Mouse (Mus musculus) hindbrain, embryonic 16.5 days (tissue): ENCODE results near the gene Pxn. TPM values are rescaled to one million over a fixed set of nuclear protein-coding genes. Genes with fewer than 3 reads are reported as not detected.
"Not testable (repeated sequence)": the region's sequence is repeated elsewhere in the genome, so short reads cannot be mapped to it uniquely, and the experiment has no call there.

Experiments used
- ATAC-seq: fragments of 200-750 bp; cut with Nextera tagmentation; 2 replicates; pipeline ENCODE4 v1.8.0; 2017; ENCODE audit warnings: moderate TSS enrichment, moderate library complexity
- H3K27ac ChIP-seq: fragments of 300-500 bp; sonication (generic); 2 replicates; pipeline ENCODE4 v1.5.1; 2014; ENCODE audit warnings: low read depth, mild to moderate bottlenecking, control low read depth, low read length, moderate library complexity
- H3K27me3 ChIP-seq: fragments of 300-500 bp; sonication (generic); replicated peaks from 2 replicates; pipeline ENCODE4 v1.6.1; 2014; ENCODE audit warnings: low read length; ENCODE audit not compliant: control insufficient read depth, insufficient read depth
- H3K36me3 ChIP-seq: fragments of 300-500 bp; sonication (generic); 2 replicates; pipeline ENCODE4 v1.6.1; 2014; ENCODE audit warnings: mild to moderate bottlenecking, low read length, moderate library complexity, mixed read lengths; ENCODE audit not compliant: control insufficient read depth, insufficient read depth
- H3K4me1 ChIP-seq: fragments of 300-500 bp; sonication (generic); 2 replicates; pipeline ENCODE4 v1.6.1; 2014; ENCODE audit warnings: low read depth, low read length; ENCODE audit not compliant: control insufficient read depth, insufficient read depth
- H3K4me2 ChIP-seq: fragments of 300-500 bp; sonication (generic); 2 replicates; pipeline ENCODE4 v1.6.1; 2014; ENCODE audit warnings: mild to moderate bottlenecking, low read length, control low read depth, moderate library complexity
- H3K4me3 ChIP-seq: fragments of 300-500 bp; sonication (generic); 2 replicates; pipeline ENCODE4 v1.5.1; 2014; ENCODE audit warnings: mild to moderate bottlenecking, low read length, control low read depth, moderate library complexity
- H3K9ac ChIP-seq: fragments of 300-500 bp; sonication (generic); 2 replicates; pipeline ENCODE4 v1.6.1; 2014; ENCODE audit warnings: low read depth, mild to moderate bottlenecking, control low read depth, low read length, moderate library complexity
- H3K9me3 ChIP-seq: fragments of 300-500 bp; sonication (generic); 2 replicates; pipeline ENCODE4 v1.6.1; 2014; ENCODE audit warnings: mild to moderate bottlenecking, low read length, moderate library complexity; ENCODE audit not compliant: control insufficient read depth
- WGBS: fragments of 180-500 bp; shearing (Covaris S2); extraction: QIAGEN DNeasy Blood & Tissue Kit; methylation state at CpG from one replicate; pipeline ENCODE4 v1.1.7; 2014; 5-methylcytosine and 5-hydroxymethylcytosine counted together
- polyA plus RNA-seq: library from polyadenylated mRNA; unstranded; fragments of >200 nt; fragmentation: Nextera tagmentation; extraction: Ambion mirVana; gene quantifications from 2 replicates; pipeline ENCODE4 v1.2.1, GENCODE M21; 2015

Pxn gene
- polyA plus RNA-seq, 1 experiment from 2014 or later, result 19.1 TPM

GRCm38 (mm10) chr5:115491771-115492322 lies 14.6 kb upstream of the Pxn start:
- 3% methylated on average over 28 of the region's 28 CpGs for WGBS
- no peaks in the 10 kb centered on the region for H3K36me3 ChIP-seq
- H3K27ac ChIP-seq, result no peak overlapping the region
- H3K4me3 ChIP-seq, result peak overlapping the region; percentile 11
- H3K4me1 ChIP-seq, result peaks cover 13% of the 10 kb centered on the region
- ATAC-seq, result no peak
- H3K9ac ChIP-seq, result peak overlapping the region; percentile 65
- no peaks in the 10 kb centered on the region for H3K27me3 ChIP-seq
- peak overlapping the region; percentile 79 for H3K4me2 ChIP-seq
- H3K9me3 ChIP-seq, result no peaks in the 10 kb centered on the region

DNA sequence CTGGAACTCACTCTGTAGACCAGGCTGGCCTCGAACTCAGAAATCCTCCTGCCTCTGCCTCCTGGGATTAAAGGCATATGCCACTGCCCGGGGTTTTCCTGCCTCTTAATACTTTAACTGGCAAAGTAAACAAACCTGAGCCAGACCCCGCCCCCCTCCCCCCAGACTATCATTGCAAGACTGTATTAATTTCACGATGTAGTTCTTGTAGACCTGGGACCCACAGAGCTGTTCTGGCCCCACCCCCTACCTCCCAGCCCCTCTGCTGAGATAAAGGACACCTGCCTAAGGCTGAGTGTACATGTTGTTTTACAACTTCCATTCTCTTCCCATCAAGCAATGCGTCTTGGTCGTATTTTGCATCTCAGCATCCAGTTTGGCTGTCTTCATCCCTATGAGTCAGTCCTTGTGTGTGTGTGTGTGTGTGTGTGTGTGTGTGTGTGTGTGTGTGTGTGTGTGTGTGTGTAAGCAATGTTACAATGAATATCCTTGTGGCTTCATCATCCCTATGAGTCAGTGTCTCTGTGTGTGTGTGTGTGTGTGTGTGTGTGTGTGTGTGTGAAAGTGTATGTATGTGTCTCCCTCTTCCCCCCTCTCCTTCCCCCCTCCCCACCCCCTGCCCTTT lies 13.7 kb upstream of the Pxn start:
- Histone ChIP-seq H3K4me1 (peaks cover 13% of the 10 kb centered on the region), H3K36me3 (no peaks in the 10 kb centered on the region), H3K27ac (no peak overlapping the region), H3K4me3 (no peak overlapping the region), H3K27me3 (no peaks in the 10 kb centered on the region), H3K4me2 (no peak overlapping the region), H3K9ac (no peak overlapping the region), H3K9me3 (no peaks in the 10 kb centered on the region)
- 76% methylated on average over 6 of the region's 6 CpGs for WGBS
- no peak for ATAC-seq

DNA sequence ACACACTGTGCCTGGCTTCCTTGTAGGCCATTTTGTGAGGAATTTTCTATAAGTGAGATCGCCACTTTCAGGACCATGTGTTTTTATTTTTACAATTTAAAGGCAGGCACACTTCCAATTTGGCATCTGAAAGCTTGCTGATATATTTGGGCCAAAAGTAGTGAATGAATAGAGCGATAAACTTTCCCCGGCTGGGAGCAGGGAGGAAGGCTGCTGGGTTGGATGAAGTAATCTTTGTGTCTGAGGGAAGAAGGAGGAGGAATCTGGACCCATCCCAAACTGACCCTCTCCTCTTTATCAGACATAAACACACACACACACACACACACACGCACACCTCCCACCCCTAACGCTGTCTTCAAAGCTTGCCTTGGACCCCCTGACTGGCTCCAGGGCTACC lies 13.0 kb upstream of the Pxn start:
- Histone ChIP-seq H3K27me3 (no peaks in the 10 kb centered on the region), H3K27ac (no peak overlapping the region), H3K9me3 (no peaks in the 10 kb centered on the region), H3K4me2 (no peak overlapping the region), H3K4me3 (no peak overlapping the region), H3K36me3 (no peaks in the 10 kb centered on the region), H3K9ac (no peak overlapping the region), H3K4me1 (peaks cover 12% of the 10 kb centered on the region)
- 54% methylated on average over 5 of the region's 5 CpGs for WGBS
- ATAC-seq, result no peak

- not testable (repeated sequence) for H3K4me3 ChIP-seq, H3K4me1 ChIP-seq, H3K9me3 ChIP-seq, H3K27ac ChIP-seq, H3K4me2 ChIP-seq, H3K36me3 ChIP-seq, H3K27me3 ChIP-seq, ATAC-seq, H3K9ac ChIP-seq
- WGBS, result 76% methylated on average over 3 of the region's 3 CpGs
These were observed 10.9 kb upstream of the Pxn start for GRCm38 (mm10) chr5:115495618-115496017.

DNA sequence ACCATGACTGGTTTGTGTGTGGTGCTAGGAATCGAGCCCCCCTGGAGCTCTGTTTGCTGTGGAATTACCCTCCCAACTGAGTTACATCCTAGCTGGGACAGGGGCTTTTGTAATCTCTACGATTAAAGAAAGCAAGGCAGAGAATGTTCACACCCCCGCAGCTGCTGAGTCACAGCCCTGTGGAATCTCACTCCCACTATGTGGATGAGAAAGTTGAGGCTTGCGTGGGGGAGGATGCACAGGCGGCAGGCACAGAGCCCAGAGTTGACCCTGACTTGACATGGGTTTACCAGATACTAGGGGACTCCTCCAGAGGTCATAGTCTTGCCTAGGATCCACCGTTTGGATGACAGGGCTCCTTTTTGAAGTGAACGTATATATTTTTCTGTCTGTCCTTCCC lies 9.4 kb upstream of the Pxn start:
- Histone ChIP-seq H3K4me1 (peaks cover 3% of the 10 kb centered on the region), H3K9ac (no peak overlapping the region), H3K4me2 (no peak overlapping the region), H3K9me3 (no peaks in the 10 kb centered on the region), H3K27ac (no peak overlapping the region), H3K36me3 (no peaks in the 10 kb centered on the region), H3K27me3 (no peaks in the 10 kb centered on the region), H3K4me3 (no peak overlapping the region)
- ATAC-seq, result no peak
- WGBS, result 82% methylated on average over 7 of the region's 7 CpGs

DNA sequence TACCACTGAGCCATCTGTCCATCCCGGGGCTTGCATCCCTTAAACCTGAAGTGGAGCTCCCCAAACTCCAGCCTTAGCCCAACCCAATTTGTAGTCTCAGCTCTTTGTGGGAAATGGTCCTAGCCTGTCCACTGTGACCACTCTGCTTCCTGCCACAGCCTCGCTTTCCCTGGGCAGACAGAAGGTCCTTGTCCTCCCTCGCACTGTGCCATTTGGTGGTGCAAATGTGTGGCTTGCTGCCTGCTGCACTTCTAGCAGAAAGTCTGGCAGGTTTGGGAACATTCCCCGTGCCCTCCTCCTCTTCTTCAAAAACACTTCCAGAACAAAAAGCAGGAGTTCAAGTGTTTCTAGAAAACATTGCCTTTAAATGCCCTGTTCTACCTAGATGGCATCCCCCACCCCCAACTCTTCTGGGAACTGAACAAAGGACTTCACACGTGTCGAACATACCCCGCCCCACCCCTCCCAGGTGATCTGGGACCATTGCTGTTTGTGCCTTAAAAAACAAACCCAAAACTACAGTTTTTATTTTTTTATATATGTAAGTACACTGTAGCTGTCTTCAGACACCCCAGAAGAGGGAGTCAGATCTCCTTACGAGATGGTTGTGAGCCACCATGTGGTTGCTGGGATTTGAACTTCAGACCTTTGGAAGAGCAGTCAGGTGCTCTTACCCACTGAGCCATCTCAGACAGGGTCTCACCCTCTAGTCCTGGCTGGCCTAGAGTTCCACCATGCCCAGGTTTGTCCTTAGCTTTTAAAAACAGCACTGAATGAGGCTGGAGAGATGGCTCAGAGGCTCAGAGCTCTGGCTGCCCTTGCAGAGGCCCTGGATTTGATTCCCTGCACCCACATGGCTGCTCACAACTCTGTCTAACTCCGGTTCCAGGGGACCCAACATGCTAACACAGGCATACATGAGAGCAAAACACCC lies 7.9 kb upstream of the Pxn start:
- H3K27me3 ChIP-seq, result no peaks in the 10 kb centered on the region
- H3K4me3 ChIP-seq, result no peak overlapping the region
- no peak for ATAC-seq
- no peaks in the 10 kb centered on the region for H3K36me3 ChIP-seq
- no peak overlapping the region for H3K9ac ChIP-seq
- 55% methylated on average over 9 of the region's 9 CpGs for WGBS
- no peaks in the 10 kb centered on the region for H3K4me1 ChIP-seq
- H3K27ac ChIP-seq, result no peak overlapping the region
- H3K4me2 ChIP-seq, result no peak overlapping the region
- no peaks in the 10 kb centered on the region for H3K9me3 ChIP-seq

DNA sequence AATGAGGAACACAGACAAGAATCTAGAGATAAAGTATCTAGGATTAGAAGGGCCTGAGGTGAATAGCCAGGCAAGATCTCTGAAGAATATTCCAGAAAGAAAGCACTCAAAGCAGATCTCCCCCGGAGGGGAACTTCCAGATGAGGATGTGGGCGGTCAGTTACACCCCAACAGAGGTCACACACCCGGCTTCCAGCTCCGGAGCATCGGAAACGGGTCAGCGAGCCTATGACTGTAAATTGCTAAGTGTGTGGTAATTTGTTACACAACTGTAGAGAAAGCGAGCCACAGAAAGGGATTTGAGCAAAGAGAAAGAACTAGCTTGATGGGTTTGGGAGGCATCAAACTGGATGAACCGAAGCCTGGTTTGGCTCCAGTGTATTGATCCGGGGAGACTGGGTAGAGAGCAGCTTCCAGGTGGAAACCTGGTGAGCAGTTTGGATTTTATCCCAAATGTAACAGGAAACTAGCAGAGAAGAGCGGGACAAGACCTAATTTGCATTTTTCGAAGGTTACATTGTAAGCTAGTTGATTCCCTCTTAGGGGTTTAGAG lies 6.0 kb upstream of the Pxn start:
- no peak overlapping the region for H3K4me3 ChIP-seq
- no peaks in the 10 kb centered on the region for H3K36me3 ChIP-seq
- no peak overlapping the region for H3K9ac ChIP-seq
- no peaks in the 10 kb centered on the region for H3K9me3 ChIP-seq
- no peaks in the 10 kb centered on the region for H3K27me3 ChIP-seq
- no peaks in the 10 kb centered on the region for H3K4me1 ChIP-seq
- H3K4me2 ChIP-seq, result no peak overlapping the region
- ATAC-seq, result no peak
- WGBS, result 81% methylated on average over 12 of the region's 12 CpGs
- no peak overlapping the region for H3K27ac ChIP-seq

- Histone ChIP-seq H3K27me3 (no peaks in the 10 kb centered on the region), H3K4me1 (peaks cover 10% of the 10 kb centered on the region), H3K9ac (no peak overlapping the region), H3K27ac (no peak overlapping the region), H3K36me3 (no peaks in the 10 kb centered on the region), H3K4me2 (no peak overlapping the region), H3K9me3 (no peaks in the 10 kb centered on the region), H3K4me3 (no peak overlapping the region)
- no peak for ATAC-seq
- 62% methylated on average over 12 of the region's 12 CpGs for WGBS
These were observed 3.4 kb upstream of the Pxn start for GRCm38 (mm10) chr5:115503035-115503434.

DNA sequence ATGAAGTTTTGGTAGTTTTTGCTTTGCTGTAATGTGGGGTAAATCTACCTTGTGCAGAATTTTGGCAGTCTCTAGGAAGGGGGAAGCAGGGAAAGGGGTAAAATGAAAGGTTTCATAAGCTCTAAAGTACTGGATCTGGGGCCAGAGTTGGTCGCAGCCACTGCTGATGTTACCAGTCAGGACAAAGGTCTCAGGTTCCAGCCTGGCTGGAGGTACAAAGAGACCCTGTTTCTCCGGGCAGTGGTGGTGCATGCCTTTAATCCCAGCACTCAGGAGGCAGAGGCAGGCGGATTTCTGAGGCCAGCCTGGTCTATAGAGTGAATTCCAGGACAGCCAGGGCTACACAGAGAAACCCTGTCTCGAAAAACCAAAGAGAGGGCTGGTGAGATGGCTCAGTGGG lies 859 bp upstream of the Pxn start:
- peaks cover 31% of the 10 kb centered on the region for H3K4me1 ChIP-seq
- H3K9me3 ChIP-seq, ATAC-seq, H3K4me2 ChIP-seq, H3K4me3 ChIP-seq, H3K27me3 ChIP-seq, H3K36me3 ChIP-seq, H3K27ac ChIP-seq, H3K9ac ChIP-seq: not testable (repeated sequence)
- WGBS, result 73% methylated on average over 4 of the region's 4 CpGs
